Mouse (Mus musculus): ENCODE measurements around the gene Styk1.

- TF ChIP-seq CTCF (IDR thresholded peaks at IDR 0.05; ENCODE audit: low read depth): no peak
- no peak; the same call in 1 of the 2 replicates for TF ChIP-seq EP300 (IDR thresholded peaks at IDR 0.05; ENCODE audit: low read depth)
Measured at GRCm38 (mm10) chr6:131386416-131387019, 33.1 kb upstream of the Styk1 start.
